Mouse (Mus musculus) layer of hippocampus, adult 11-12 months (tissue): ENCODE results near the gene Rp9.
"Not testable (repeated sequence)": the region's sequence is repeated elsewhere in the genome, so short reads cannot be mapped to it uniquely, and the experiment has no call there.

Experiments
- DNase-seq: peaks from one replicate; pipeline ENCODE4 v3.0.0; 2022; ENCODE audit warnings: low spot score

Rp9 gene

GRCm38 (mm10) chr9:22457142-22457835 is 12.3 kb downstream of the Rp9 start:
- DNase-seq: no peak

GRCm38 (mm10) chr9:22455041-22455440 is 14.5 kb downstream of the Rp9 start:
- no peak for DNase-seq

- not testable (repeated sequence) for DNase-seq
These were observed 15.6 kb downstream of the Rp9 start, which contains the start of gene Gm17545 for GRCm38 (mm10) chr9:22453990-22454389. Gm17545 (plus strand) TSS chr9:22454290.

- no peak for DNase-seq
These were observed 16.0 kb downstream of the Rp9 start for GRCm38 (mm10) chr9:22453501-22453924.

GRCm38 (mm10) chr9:22452697-22453096 is 16.8 kb downstream of the Rp9 start:
- DNase-seq: no peak

GRCm38 (mm10) chr9:22449209-22449608 is 20.3 kb downstream of the Rp9 start:
- DNase-seq: no peak

GRCm38 (mm10) chr9:22448420-22448819 is 21.1 kb downstream of the Rp9 start:
- DNase-seq: no peak

GRCm38 (mm10) chr9:22447213-22447612 is 22.3 kb downstream of the Rp9 start:
- no peak for DNase-seq

- no peak for DNase-seq
These were observed 24.4 kb downstream of the Rp9 start for GRCm38 (mm10) chr9:22445123-22445522.

- no peak for DNase-seq
These were observed 26.4 kb downstream of the Rp9 start for GRCm38 (mm10) chr9:22443157-22443556.

- DNase-seq: no peak
These were observed 30.7 kb downstream of the Rp9 start for GRCm38 (mm10) chr9:22438826-22439225.

- no peak for DNase-seq
These were observed 35.4 kb downstream of the Rp9 start for GRCm38 (mm10) chr9:22434101-22434500.

GRCm38 (mm10) chr9:22433221-22433620 is 36.3 kb downstream of the Rp9 start:
- no peak for DNase-seq

- no peak for DNase-seq
These were observed 39.2 kb downstream of the Rp9 start for GRCm38 (mm10) chr9:22430315-22430840.

- DNase-seq: no peak
These were observed 39.9 kb downstream of the Rp9 start for GRCm38 (mm10) chr9:22429533-22430241.

GRCm38 (mm10) chr9:22428666-22429410 is 40.7 kb downstream of the Rp9 start:
- no peak for DNase-seq

- DNase-seq: no peak
These were observed 41.4 kb downstream of the Rp9 start for GRCm38 (mm10) chr9:22428028-22428665.

- DNase-seq: no peak
These were observed 44.8 kb downstream of the Rp9 start for GRCm38 (mm10) chr9:22424719-22425118.

- no peak for DNase-seq
These were observed 45.3 kb downstream of the Rp9 start for GRCm38 (mm10) chr9:22424196-22424595.

- DNase-seq: no peak
These were observed 46.0 kb downstream of the Rp9 start for GRCm38 (mm10) chr9:22423507-22423906.

GRCm38 (mm10) chr9:22422559-22422958 is 47.0 kb downstream of the Rp9 start:
- DNase-seq: no peak

GRCm38 (mm10) chr9:22420491-22420890 is 49.1 kb downstream of the Rp9 start:
- no peak for DNase-seq
